Mouse (Mus musculus) stomach, embryonic 14.5 days (tissue): ENCODE data around the gene Rnaseh1. TPM values are rescaled to one million over a fixed set of nuclear protein-coding genes. Genes with fewer than 3 reads are reported as not detected.
A peak's percentile ranks its signal among the peaks of the same experiment; 100 is the strongest.

Source experiments
- ATAC-seq: fragments of 200-750 bp; cut with Nextera tagmentation; 2 replicates; pipeline ENCODE4 v1.8.0; 2017; ENCODE audit warnings: low read depth, moderate TSS enrichment; ENCODE audit not compliant: insufficient number of reproducible peaks, insufficient read depth, low FRiP score
- H3K27ac ChIP-seq: fragments of 300-500 bp; sonication (generic); 2 replicates; pipeline ENCODE4 v1.5.1; 2014; ENCODE audit warnings: mild to moderate bottlenecking, low read length, moderate library complexity, mixed read lengths
- H3K27me3 ChIP-seq: fragments of 300-500 bp; sonication (generic); 2 replicates; pipeline ENCODE4 v1.6.1; 2014; ENCODE audit warnings: low read length, control low read depth, mixed read lengths; ENCODE audit not compliant: control insufficient read depth, insufficient read depth
- H3K36me3 ChIP-seq: fragments of 300-500 bp; sonication (generic); 2 replicates; pipeline ENCODE4 v1.6.1; 2014; ENCODE audit warnings: mild to moderate bottlenecking, control low read depth, low read length, moderate library complexity, mixed read lengths; ENCODE audit not compliant: control insufficient read depth, insufficient read depth
- H3K4me1 ChIP-seq: fragments of 300-500 bp; sonication (generic); 2 replicates; pipeline ENCODE4 v1.6.1; 2014; ENCODE audit warnings: low read length, control low read depth, mixed read lengths; ENCODE audit not compliant: control insufficient read depth, insufficient read depth
- H3K4me2 ChIP-seq: fragments of 300-500 bp; sonication (generic); replicated peaks from 2 replicates; pipeline ENCODE4 v1.6.1; 2014; ENCODE audit warnings: low read depth, low read length, control low read depth
- H3K4me3 ChIP-seq: fragments of 300-500 bp; sonication (generic); 2 replicates; pipeline ENCODE4 v1.5.1; 2014; ENCODE audit warnings: low read depth, low read length, control low read depth
- H3K9ac ChIP-seq: fragments of 300-500 bp; sonication (generic); replicated peaks from 2 replicates; pipeline ENCODE4 v1.6.1; 2014; ENCODE audit warnings: low read depth, mild to moderate bottlenecking, control low read depth, low read length, moderate library complexity, mixed read lengths
- H3K9me3 ChIP-seq: fragments of 300-500 bp; sonication (generic); 2 replicates; pipeline ENCODE4 v1.6.1; 2016; ENCODE audit warnings: low read depth, low read length, control low read depth; ENCODE audit not compliant: control insufficient read depth
- WGBS: fragments of 180-500 bp; shearing (Covaris S2); extraction: QIAGEN DNeasy Blood & Tissue Kit; methylation state at CpG from one replicate; pipeline ENCODE4 v1.1.7; 2014; 5-methylcytosine and 5-hydroxymethylcytosine counted together
- polyA plus RNA-seq: library from polyadenylated mRNA; unstranded; fragments of >200 nt; fragmentation: Nextera tagmentation; extraction: Ambion mirVana; gene quantifications from 2 replicates; pipeline ENCODE4 v1.2.1, GENCODE M21; 2014

Gene Rnaseh1
- polyA plus RNA-seq, 1 experiment from 2014 or later = 29.8 TPM

DNA sequence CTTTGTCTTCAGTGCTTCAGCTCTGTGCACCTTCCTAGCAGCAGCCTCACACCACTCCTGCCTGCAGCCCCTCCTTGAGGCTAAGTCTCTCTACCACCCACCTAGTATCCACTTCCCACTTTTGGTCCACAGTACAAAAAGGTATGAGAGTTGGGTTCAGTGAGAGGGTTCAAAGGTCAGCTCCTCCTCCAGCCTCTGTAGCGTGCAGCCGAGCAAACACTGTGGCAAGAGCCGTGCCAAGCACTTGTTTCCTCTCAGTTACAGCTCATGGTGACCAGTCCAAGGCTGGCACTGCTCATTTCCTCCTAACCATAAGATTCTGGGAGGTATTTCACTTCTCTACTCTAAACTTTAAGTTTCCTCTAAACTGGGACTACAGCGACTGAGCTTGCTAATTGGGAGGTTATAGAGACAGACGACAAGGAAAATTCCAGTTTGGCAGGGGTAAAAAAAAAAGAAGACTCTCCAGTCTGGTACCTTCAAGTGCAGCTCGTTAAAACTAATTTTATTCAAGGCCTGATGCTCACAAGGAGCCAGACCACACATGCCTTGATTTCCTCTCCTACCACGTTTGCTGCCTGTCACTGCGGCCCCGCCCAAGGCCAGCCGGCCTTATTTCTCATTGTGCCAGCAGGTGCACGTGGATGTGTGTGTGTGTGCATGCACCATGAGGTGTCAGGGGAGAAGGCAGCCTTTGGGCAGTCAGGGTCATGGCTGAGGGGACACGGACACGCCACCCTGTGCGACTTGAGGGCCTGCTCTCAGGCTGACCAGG, 48.6 kb downstream of the Rnaseh1 start:
- Histone ChIP-seq H3K4me3 (no peak overlapping the region), H3K27me3 (no peaks in the 10 kb centered on the region), H3K36me3 (peaks cover 6% of the 10 kb centered on the region; the same call in 1 of the 2 replicates), H3K9me3 (no peaks in the 10 kb centered on the region), H3K27ac (no peak overlapping the region), H3K4me2 (no peak overlapping the region), H3K9ac (no peak overlapping the region), H3K4me1 (no peaks in the 10 kb centered on the region)
- no peak for ATAC-seq
- 65% methylated on average over 14 of the region's 14 CpGs for WGBS

DNA sequence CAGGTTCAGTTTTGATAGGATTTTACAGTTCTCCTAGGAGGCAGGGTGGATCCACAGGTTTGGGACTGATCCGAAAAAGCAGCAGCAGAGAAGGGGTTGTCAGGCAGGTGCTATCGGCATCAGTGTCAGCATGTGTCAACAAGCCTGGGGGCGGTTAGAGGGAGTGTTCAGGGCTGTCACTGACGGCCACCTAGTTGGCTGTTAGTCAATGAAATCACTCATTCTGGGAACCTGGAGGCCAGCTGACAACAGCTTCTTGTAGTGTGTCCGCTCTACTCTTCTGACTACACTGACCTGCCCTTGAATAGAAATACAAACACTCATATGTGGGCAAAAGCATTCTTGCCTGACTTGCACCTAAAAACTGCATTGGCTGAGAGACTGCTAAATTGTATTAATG, 49.7 kb downstream of the Rnaseh1 start:
- Histone ChIP-seq H3K4me3 (no peak overlapping the region), H3K36me3 (0 out of 2 replicates have a peak, but pooled peaks cover 3% of the 10 kb centered on the region), H3K27ac (no peak overlapping the region), H3K9ac (no peak overlapping the region), H3K4me2 (no peak overlapping the region), H3K27me3 (no peaks in the 10 kb centered on the region), H3K4me1 (no peaks in the 10 kb centered on the region), H3K9me3 (no peaks in the 10 kb centered on the region)
- no peak for ATAC-seq
- 60% methylated on average over 5 of the region's 5 CpGs for WGBS

DNA sequence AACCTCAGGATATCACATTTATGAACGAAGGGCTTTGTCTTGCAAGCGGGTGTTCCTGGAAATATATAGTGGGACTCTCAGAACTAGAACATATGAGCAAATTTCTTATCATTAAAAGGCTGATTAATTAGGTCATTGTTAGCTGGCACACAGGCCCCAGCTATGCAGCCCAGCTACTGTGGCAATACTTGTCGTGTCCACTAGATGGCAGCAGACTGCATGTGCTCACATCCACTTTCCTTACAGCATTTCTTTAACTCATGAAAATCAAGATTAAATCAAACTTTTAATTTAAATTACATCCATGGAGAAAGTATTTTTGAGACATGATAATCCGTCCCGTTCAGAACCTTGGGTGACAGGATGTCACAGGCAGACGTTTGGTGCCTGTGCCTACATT, 50.3 kb downstream of the Rnaseh1 start:
- ATAC-seq = no peak
- Histone ChIP-seq H3K4me1 (no peaks in the 10 kb centered on the region), H3K27ac (0 out of 2 replicates have a peak overlapping the region, but pooled peaks have one; percentile 52), H3K27me3 (no peaks in the 10 kb centered on the region), H3K4me2 (no peak overlapping the region), H3K4me3 (no peak overlapping the region), H3K9ac (no peak overlapping the region), H3K36me3 (no peaks in the 10 kb centered on the region), H3K9me3 (no peaks in the 10 kb centered on the region)
- WGBS = 12% methylated on average over 6 of the region's 6 CpGs

DNA sequence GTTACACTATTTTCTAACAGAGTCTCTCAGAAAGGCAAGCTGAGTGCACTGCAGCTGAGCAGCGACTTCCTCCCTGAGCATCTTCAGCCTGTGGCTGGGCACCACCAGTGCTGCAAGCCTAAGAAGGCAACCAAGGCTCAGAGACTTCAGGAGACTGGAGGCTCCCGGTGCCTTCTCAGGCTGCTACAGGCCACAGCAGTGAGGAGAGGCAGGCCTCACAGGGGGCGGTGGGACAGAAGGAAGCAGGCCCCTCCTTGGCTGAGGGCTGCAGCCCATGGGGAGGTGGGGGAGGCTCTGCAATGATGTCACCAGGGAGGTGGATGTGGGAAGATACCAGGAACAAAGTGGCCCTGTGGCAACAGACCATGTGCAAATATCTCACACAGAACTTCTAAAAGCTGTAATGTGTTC, 50.7 kb downstream of the Rnaseh1 start:
- H3K4me3 ChIP-seq = no peak overlapping the region
- no peaks in the 10 kb centered on the region for H3K27me3 ChIP-seq
- H3K9ac ChIP-seq = no peak overlapping the region
- no peak overlapping the region for H3K4me2 ChIP-seq
- 47% methylated on average over 3 of the region's 3 CpGs for WGBS
- H3K9me3 ChIP-seq = no peaks in the 10 kb centered on the region
- no peak for ATAC-seq
- no peaks in the 10 kb centered on the region for H3K4me1 ChIP-seq
- 0 out of 2 replicates have a peak overlapping the region, but pooled peaks have one; percentile 52 for H3K27ac ChIP-seq
- no peaks in the 10 kb centered on the region for H3K36me3 ChIP-seq

DNA sequence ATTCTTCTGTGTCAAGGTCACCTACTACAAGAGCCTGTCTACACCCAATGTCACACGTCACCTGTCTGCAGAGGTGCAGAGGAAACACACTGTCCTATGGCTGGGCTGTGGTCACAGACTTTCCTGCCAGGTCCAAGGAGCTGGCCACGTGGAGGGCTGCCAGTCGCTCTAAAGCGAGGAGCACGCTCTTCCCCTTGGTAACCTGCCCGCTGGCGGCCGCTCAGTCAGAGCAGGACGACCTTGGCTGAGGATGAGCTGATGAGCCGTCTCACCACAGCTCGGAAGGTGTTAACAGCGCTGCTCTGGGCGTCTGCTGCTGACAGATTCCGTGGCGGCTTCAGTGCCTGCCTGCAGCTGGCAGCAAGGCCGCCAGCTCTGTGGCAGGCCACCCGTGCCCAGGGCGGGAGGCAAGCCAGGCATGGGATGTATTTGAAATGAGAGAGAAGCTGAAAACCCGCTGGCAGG, 51.2 kb downstream of the Rnaseh1 start:
- Histone ChIP-seq H3K4me2 (no peak overlapping the region), H3K27me3 (no peaks in the 10 kb centered on the region), H3K27ac (no peak overlapping the region), H3K4me1 (no peaks in the 10 kb centered on the region), H3K9me3 (no peaks in the 10 kb centered on the region), H3K4me3 (no peak overlapping the region), H3K36me3 (no peaks in the 10 kb centered on the region), H3K9ac (no peak overlapping the region)
- no peak for ATAC-seq
- 73% methylated on average over 19 of the region's 19 CpGs for WGBS

DNA sequence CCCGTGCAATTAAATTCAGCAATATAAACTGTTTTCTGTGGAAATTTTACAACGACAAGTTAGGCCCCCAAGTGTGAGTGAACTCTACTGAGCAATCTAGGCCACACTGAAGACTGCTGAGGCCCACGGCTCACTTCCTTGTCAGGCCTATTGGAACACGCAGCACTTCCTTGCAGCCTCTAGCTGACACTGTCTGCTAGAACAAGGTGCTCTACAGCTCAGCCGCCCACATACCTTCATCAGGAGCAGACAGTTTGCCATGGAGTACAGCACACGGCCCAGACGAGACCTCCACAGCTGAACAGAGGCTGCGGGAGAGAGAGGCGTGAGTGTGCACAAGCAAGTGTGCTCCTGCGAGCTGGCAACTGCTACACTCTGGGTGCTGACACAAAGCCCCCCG, 51.9 kb downstream of the Rnaseh1 start:
- H3K9ac ChIP-seq = no peak overlapping the region
- no peak overlapping the region for H3K27ac ChIP-seq
- 79% methylated on average over 11 of the region's 11 CpGs for WGBS
- no peak for ATAC-seq
- no peaks in the 10 kb centered on the region for H3K36me3 ChIP-seq
- H3K4me3 ChIP-seq = no peak overlapping the region
- no peaks in the 10 kb centered on the region for H3K4me1 ChIP-seq
- no peak overlapping the region for H3K4me2 ChIP-seq
- H3K9me3 ChIP-seq = no peaks in the 10 kb centered on the region
- no peaks in the 10 kb centered on the region for H3K27me3 ChIP-seq

DNA sequence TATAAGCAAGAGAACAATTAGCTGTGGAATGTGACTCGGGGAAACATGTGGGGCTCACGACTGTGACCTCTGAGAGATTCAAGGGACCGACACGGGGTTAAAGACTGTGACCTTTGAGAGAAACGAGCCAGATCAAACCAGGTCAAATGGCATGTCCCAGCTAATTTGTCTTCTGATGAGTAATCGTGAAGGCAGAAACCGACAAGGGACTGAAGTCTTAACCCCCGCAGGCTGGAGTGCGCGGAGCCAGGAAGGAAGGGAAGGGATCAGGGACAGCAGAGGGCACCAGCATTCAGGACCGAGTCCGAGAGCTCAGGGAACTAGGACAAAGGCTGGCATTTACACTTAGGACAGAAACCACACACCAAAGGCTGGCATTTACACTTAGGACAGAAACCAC, 55.0 kb downstream of the Rnaseh1 start:
- Histone ChIP-seq H3K4me3 (no peak overlapping the region), H3K9ac (no peak overlapping the region), H3K27ac (no peak overlapping the region), H3K4me1 (no peaks in the 10 kb centered on the region), H3K9me3 (no peaks in the 10 kb centered on the region), H3K27me3 (no peaks in the 10 kb centered on the region), H3K36me3 (no peaks in the 10 kb centered on the region), H3K4me2 (no peak overlapping the region)
- no peak for ATAC-seq
- 12% methylated on average over 12 of the region's 12 CpGs for WGBS

DNA sequence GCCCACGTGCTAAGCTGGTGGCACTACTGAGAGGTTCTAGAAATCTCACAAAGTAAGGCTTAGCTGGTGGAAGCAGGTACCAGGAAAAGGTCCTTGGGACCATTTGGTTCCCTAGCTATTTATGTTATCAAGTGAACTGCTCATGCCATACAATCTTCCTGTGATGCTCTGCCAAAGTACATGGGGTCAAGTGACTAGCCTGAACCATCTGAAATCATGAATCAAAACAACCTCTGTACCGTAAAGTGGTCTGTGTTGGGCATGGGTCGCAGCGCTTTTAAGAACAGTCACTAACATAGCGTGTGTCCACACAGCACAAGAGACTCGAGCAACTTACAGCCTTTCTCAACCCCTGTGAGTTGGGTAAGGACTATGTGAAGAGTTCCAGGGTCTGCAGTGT, 55.8 kb downstream of the Rnaseh1 start:
- Histone ChIP-seq H3K27me3 (no peaks in the 10 kb centered on the region), H3K27ac (no peak overlapping the region), H3K4me1 (no peaks in the 10 kb centered on the region), H3K4me3 (no peak overlapping the region), H3K9ac (no peak overlapping the region), H3K9me3 (no peaks in the 10 kb centered on the region), H3K4me2 (no peak overlapping the region), H3K36me3 (peaks cover 6% of the 10 kb centered on the region; the same call in 1 of the 2 replicates)
- no peak for ATAC-seq
- 83% methylated on average over 6 of the region's 6 CpGs for WGBS

DNA sequence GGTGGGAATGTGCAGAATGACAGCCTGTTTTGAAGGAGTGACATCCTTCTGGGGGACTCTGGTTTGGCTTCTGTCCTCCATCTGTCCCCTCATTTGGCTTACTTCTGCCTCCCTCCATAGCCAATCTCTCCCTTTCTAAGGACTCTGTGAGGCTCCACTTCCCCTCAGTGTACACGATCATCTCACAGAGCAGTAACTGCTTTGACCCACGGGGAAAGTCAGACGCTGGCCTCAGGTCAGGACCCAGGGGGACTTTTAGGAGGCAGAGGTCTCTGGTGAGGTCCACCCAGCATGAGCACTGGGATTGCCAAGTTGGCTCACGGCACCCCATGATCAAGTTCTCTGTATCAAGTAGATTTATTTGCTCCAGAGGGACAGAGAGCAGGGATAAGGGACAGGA, 58.8 kb downstream of the Rnaseh1 start:
- Histone ChIP-seq H3K4me2 (no peak overlapping the region), H3K9me3 (no peaks in the 10 kb centered on the region), H3K4me3 (no peak overlapping the region), H3K27me3 (no peaks in the 10 kb centered on the region), H3K4me1 (no peaks in the 10 kb centered on the region), H3K27ac (no peak overlapping the region), H3K9ac (no peak overlapping the region), H3K36me3 (peaks cover 17% of the 10 kb centered on the region; the same call in 1 of the 2 replicates)
- WGBS = 87% methylated on average over 4 of the region's 4 CpGs
- ATAC-seq = no peak
